Mouse (Mus musculus) thymus, postnatal 36 days (tissue): ENCODE results near the gene Nhsl1.
A peak's percentile ranks its signal among the peaks of the same experiment; 100 is the strongest.
"Not testable (repeated sequence)": the region's sequence is repeated elsewhere in the genome, so short reads cannot be mapped to it uniquely, and the experiment has no call there.

Experiments used
- DNase-seq, 2 experiments: peaks; one replicate each; pipeline ENCODE4 v3.0.0; 2022; ENCODE audit warnings: mixed read lengths in 2 of 2

The Nhsl1 gene

DNA sequence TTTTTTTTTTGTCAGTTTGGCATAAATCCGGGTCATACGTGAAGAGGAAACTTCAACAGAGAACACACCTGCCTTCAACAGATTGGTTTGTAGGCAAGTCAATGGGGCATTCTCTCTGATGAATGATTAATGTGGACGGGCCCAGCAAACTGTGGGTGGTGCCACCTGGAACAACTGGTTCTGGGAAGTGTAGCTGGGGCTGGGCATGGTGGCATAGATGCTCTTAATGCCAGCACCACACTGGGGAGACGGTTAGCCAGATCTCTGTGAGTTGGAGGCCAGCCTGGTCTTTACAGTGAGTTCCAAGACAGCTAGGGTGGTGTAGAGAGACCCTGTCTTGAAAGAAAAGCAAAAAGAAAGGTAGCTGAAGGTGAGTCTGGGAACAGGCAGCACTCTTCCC is 228.6 kb downstream of the Nhsl1 start:
- DNase-seq: no peak

DNA sequence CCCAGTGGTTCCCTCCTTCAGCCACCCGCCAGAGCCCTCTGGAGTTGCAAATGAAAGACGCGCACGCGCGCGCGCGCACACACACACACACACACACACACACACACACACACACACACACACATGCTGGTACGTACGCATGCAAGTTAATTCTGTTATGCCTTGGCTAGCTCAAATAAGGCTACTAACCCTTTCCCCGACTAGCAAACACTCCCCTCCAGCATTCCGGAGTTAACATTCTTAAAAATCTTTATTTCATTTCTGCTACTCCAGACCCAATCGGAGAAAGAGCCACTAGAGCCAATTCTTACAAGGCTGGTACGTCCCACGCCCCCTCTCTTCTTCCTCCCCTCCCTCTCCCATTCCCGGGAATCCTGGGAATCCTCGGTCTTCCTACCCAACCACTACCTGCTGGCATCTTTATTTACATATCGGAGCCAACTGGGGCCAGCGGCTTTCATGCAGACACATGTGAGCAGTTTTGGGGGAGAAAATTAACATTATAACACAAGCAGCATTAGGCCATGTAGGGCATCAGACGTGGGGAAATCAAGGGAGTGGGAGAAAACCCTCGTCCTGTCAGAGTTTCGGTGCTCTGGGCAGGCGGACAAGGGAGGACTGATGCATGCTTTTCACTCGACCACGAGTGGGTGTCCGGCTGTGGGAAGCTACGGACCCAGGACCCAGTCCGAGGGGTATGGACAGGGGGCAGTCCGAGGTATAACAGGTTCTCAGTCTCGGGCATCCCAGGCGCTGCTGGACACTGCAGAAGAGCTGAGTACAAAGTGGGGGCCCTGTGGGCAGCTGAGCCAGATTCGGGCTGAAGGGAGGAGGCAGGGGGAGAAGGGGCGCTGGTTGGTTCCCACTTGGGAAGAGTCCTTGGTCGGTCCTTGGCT is 230.8 kb downstream of the Nhsl1 start:
- no peak for DNase-seq

- DNase-seq: not testable (repeated sequence)
Measured at GRCm38 (mm10) chr10:18559076-18559475, 240.3 kb downstream of the Nhsl1 start.

DNA sequence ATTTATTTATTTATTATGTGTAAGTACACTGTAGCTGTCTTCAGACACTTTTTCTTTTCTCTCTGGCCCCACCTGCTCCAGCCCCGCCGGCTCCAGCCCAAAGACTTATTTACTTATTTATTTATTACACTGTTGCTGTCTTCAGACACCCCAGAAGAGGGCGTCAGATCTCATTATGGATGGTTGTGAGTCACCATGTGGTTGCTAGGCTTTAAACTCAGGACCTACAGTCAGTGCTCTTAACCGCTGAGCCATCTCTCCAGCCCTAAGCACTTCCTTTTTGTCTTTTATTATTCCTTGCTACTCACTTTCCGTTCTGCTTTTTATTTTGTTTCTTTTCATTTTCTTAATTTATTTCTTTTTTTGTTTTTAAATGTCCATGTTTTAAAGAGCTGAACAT is 242.7 kb downstream of the Nhsl1 start:
- DNase-seq: no peak

DNA sequence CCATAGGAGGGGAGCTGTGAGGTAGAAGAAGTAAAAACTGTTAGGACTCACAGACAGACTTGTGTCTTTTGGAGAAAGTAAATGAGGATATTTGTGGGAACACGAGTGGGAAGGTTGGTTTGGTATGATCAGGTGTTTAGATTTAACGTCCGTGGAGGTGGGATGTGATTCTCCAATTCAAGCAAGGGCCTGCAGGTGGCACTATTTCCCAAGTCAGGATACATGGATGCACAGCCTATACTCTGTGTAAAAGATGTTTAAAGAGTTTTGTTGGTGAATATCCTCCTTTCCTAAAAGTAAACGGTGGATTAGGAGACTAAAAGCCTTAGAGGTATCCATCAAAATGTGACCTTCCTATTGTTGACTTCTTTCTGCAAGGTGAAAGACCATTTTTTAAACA is 244.2 kb downstream of the Nhsl1 start:
- DNase-seq: peak; percentile 58 to 66

DNA sequence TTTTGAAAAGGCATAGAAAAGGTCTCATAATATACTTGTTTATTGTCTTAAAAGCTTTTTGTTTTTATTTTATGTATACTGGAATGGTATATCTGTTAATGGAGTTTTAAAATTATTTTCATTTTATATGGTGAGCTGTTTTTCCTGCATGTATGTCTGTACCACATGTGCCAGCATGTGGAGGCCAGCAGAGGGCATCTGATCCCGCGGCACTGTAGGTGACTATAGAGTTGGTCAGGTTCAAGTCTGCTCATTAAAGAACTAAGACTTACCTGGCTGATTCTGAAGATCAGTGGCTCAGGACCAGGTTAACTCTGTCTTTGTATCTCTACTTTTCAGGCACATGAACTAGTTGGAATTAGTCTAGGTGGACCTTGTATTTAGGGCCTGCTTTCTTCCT is 253.8 kb downstream of the Nhsl1 start:
- peak; percentile 23 to 29 for DNase-seq
